ENCODE assay signal across 8 mouse cellular contexts in the genomic region with DNA sequence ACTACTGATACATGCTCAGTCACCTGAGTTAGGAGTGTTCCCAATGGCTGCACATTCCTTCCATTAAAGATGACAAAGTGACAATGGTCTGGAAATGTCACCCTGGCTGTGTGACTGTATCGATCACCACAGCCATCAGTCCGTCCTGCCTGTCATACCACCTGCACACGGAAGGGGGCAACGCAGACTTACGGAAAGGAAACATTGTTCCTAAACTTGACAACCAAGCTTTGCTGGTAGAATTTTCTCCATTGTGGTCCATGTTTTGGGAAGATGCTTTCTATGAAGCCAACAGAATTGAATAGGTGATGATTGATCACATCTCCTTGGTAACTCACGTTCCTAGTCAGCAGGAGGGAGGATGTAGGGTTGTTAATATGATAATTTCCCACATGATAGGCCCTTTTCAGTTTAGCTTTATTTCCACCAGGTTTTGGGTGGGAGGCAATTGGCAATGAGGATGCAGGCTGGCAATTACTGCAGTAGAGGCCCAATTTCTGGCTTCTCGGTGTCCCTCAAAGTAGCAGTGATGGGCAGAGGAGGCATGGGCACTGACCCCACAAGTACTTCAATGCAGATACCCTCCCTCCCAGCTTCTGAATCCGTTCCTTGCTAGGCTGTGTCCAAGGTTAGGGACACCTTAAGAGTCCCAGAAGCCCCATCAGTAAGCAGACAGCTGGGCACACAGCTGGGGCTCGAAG. TPM values are rescaled to one million over a fixed set of nuclear protein-coding genes. Genes with fewer than 3 reads are reported as not detected.
A peak's percentile ranks its signal among the peaks of the same experiment; 100 is the strongest.
DNase-seq lines count a peak whose midpoint lies in the region; ATAC-seq lines count a peak whose summit lies in the region.

No protein-coding gene starts in this region.

- WGBS in large intestine, adult 2 months, result 25% methylated on average over 9 of the region's 9 CpGs
- 28% methylated on average over 9 of the region's 9 CpGs for WGBS in forebrain, embryonic 15.5 days

- no peaks in the 10 kb centered on the region for H3K9me3 ChIP-seq in forebrain, embryonic 15.5 days

- H3K9ac ChIP-seq in forebrain, embryonic 15.5 days (replicated peaks), result no peak overlapping the region

- peaks cover 41% of the 10 kb centered on the region for H3K27me3 ChIP-seq in forebrain, embryonic 15.5 days

- DNase-seq in ovary, postnatal 36 days (ENCODE audit: low spot score), result peak; percentile 60
- no peak for DNase-seq in ovary, postnatal 10 days (ENCODE audit: low spot score)
- peak; percentile 89 for DNase-seq in brain, adult 2 months (ENCODE audit: low read depth, low spot score)
- peak; percentile 76 for DNase-seq in gastrocnemius, adult 18-20 months (ENCODE audit: low spot score)
- DNase-seq in large intestine, adult 2 months (ENCODE audit: low read depth, low spot score), result peak; percentile 42
- DNase-seq in lung, postnatal 10 days, result peak; percentile 82
- DNase-seq in right cerebral cortex, postnatal 10 days (ENCODE audit: low spot score in 2 of 2), result peak; percentile 78 to 84

- H3K4me1 ChIP-seq in forebrain, embryonic 15.5 days, result peaks cover 16% of the 10 kb centered on the region

- no peaks in the 10 kb centered on the region for H3K36me3 ChIP-seq in forebrain, embryonic 15.5 days

- H3K4me2 ChIP-seq in forebrain, embryonic 15.5 days (replicated peaks), result no peak overlapping the region

- no peak for ATAC-seq in forebrain, embryonic 15.5 days (replicated peaks)

- no peak overlapping the region for H3K4me3 ChIP-seq in forebrain, embryonic 15.5 days

- H3K27ac ChIP-seq in forebrain, embryonic 15.5 days (replicated peaks), result no peak overlapping the region; the same call in 1 of the 2 replicates

RNA-seq across cellular contexts. Expression of gene Fmnl1, which starts 2.1 kb away (rescaled TPM):
- 1 to 10 TPM; 5.1 to 8.1 TPM for total RNA-seq in gastrocnemius, adult 18-20 months (2021)
- 8.4 and 12.1 TPM in 2 replicates for polyA plus RNA-seq in large intestine, adult 2 months (2012; rRNA removed)
- polyA plus RNA-seq in forebrain, embryonic 15.5 days (2015; fragmentation: Nextera tagmentation; extraction: Ambion mirVana), result 1.7 and 3.1 TPM in 2 replicates

RNA-seq across cellular contexts. Expression of gene Hexim2, which starts 36.6 kb away (rescaled TPM):
- 1 to 10 TPM; 3.3 to 4.4 TPM for total RNA-seq in gastrocnemius, adult 18-20 months (2021)
- 2.4 and 3.3 TPM in 2 replicates for polyA plus RNA-seq in large intestine, adult 2 months (2012; rRNA removed)
- 20.8 and 23.8 TPM in 2 replicates for polyA plus RNA-seq in forebrain, embryonic 15.5 days (2015; fragmentation: Nextera tagmentation; extraction: Ambion mirVana)

RNA-seq across cellular contexts. Expression of gene 1700023F06Rik, which starts 39.5 kb away (rescaled TPM):
- not detected for total RNA-seq in gastrocnemius, adult 18-20 months (2021)
- 0.36 and 0.43 TPM in 2 replicates for polyA plus RNA-seq in large intestine, adult 2 months (2012; rRNA removed)
- polyA plus RNA-seq in forebrain, embryonic 15.5 days (2015; fragmentation: Nextera tagmentation; extraction: Ambion mirVana), result 0.75 and 0.98 TPM in 2 replicates

RNA-seq across cellular contexts. Expression of gene Spata32, which starts 49.4 kb away (rescaled TPM):
- not detected for total RNA-seq in gastrocnemius, adult 18-20 months (2021)
- not detected in 2 replicates for polyA plus RNA-seq in large intestine, adult 2 months (2012; rRNA removed)
- 0.15 and 0.38 TPM in 2 replicates for polyA plus RNA-seq in forebrain, embryonic 15.5 days (2015; fragmentation: Nextera tagmentation; extraction: Ambion mirVana)

RNA-seq across cellular contexts. Expression of gene Hexim1, which starts 52.8 kb away (rescaled TPM):
- total RNA-seq in gastrocnemius, adult 18-20 months (2021), result 10 to 100 TPM; 23.3 to 23.6 TPM
- 11.5 and 14.1 TPM in 2 replicates for polyA plus RNA-seq in large intestine, adult 2 months (2012; rRNA removed)
- 3.4 and 3.8 TPM in 2 replicates for polyA plus RNA-seq in forebrain, embryonic 15.5 days (2015; fragmentation: Nextera tagmentation; extraction: Ambion mirVana)
